Mouse (Mus musculus) testis, adult 2 months (tissue): ENCODE data around the gene Plscr3.

ENCODE experiments used
- CTCF ChIP-seq: fragments of 200-500 bp; IDR thresholded peaks from 2 replicates; pipeline ENCODE4 v1.5.1; 2012; ENCODE audit warnings: low read depth, mild to moderate bottlenecking, inconsistent platforms, low read length, moderate library complexity; ENCODE audit not compliant: control insufficient read depth, insufficient read depth, insufficient replicate concordance
- POLR2A ChIP-seq: fragments of 200-500 bp; IDR thresholded peaks from 2 replicates; pipeline ENCODE4 v1.6.1; 2012; ENCODE audit warnings: low read depth, mild to moderate bottlenecking, inconsistent platforms, low read length, moderate library complexity; ENCODE audit not compliant: control insufficient read depth

DNA sequence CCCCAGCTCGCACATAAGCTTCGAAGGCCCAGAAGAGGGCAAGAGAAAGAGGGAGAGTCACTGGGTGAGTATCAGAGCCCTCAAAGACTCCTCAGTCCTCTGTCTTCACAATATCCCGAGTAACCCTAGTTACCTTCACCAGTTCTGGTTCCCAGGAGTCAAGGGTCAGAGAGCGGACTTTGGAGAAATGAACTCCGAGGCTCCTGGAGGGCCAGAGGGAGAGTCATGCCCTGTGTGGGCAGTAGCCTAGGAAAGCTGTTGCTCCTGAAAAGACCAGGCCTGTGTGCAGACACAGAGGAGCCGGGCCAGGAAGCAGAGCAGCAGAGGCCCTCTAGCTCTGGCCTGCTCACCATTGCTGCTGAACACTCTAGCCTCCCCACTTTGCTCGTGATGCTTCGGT lies 38.5 kb downstream of the Plscr3 start:
- TF ChIP-seq CTCF (no peak), POLR2A (no peak)
